Mouse (Mus musculus): ENCODE measurements at regions not wholly inside any gene's neighbourhood (a gene's known extent, or its start where the extent isn't known, plus 50 kb on each side); places are given as distances from the start of the nearest gene placed in this dataset.

- no peak for DNase-seq (ENCODE audit: low read depth, low spot score)
These were observed 92.0 kb downstream of the Cdc5l start for GRCm38 (mm10) chr17:45341573-45341972.

GRCm38 (mm10) chr17:45340851-45341250, 92.7 kb downstream of the Cdc5l start:
- no peak for DNase-seq (ENCODE audit: low read depth, low spot score)

- DNase-seq (ENCODE audit: low read depth, low spot score), result no peak
These were observed 94.3 kb downstream of the Cdc5l start for GRCm38 (mm10) chr17:45339226-45339625.

GRCm38 (mm10) chr17:45338086-45338485, 95.5 kb downstream of the Cdc5l start:
- DNase-seq (ENCODE audit: low read depth, low spot score), result no peak

GRCm38 (mm10) chr17:45335586-45336151, 97.9 kb downstream of the Cdc5l start:
- no peak for DNase-seq (ENCODE audit: low read depth, low spot score)

GRCm38 (mm10) chr17:45334732-45335381, 98.7 kb downstream of the Cdc5l start:
- DNase-seq (ENCODE audit: low read depth, low spot score), result no peak

- DNase-seq (ENCODE audit: low read depth, low spot score), result no peak
These were observed 101.2 kb downstream of the Cdc5l start for GRCm38 (mm10) chr17:45332321-45332720.

GRCm38 (mm10) chr17:45329241-45329640, 104.3 kb downstream of the Cdc5l start:
- DNase-seq (ENCODE audit: low read depth, low spot score), result no peak

- DNase-seq (ENCODE audit: low read depth, low spot score), result no peak
These were observed 106.8 kb downstream of the Cdc5l start for GRCm38 (mm10) chr17:45326726-45327125.

- no peak for DNase-seq (ENCODE audit: low read depth, low spot score)
These were observed 107.4 kb downstream of the Cdc5l start for GRCm38 (mm10) chr17:45326173-45326572.

- no peak for DNase-seq (ENCODE audit: low read depth, low spot score)
These were observed 110.7 kb downstream of the Cdc5l start for GRCm38 (mm10) chr17:45322842-45323241.

GRCm38 (mm10) chr17:45320074-45320473, 113.5 kb downstream of the Cdc5l start:
- peak; percentile 59 for DNase-seq (ENCODE audit: low read depth, low spot score)

GRCm38 (mm10) chr17:45318211-45319076, 115.1 kb downstream of the Cdc5l start:
- no peak for DNase-seq (ENCODE audit: low read depth, low spot score)

GRCm38 (mm10) chr17:45312510-45313266, 120.8 kb downstream of the Cdc5l start:
- no peak for DNase-seq (ENCODE audit: low read depth, low spot score)

GRCm38 (mm10) chr17:45306506-45306905, 127.0 kb downstream of the Cdc5l start:
- no peak for DNase-seq (ENCODE audit: low read depth, low spot score)

GRCm38 (mm10) chr17:45303183-45303582, 130.4 kb downstream of the Cdc5l start:
- DNase-seq (ENCODE audit: low read depth, low spot score), result no peak

- peak; percentile 22 for DNase-seq (ENCODE audit: low read depth, low spot score)
These were observed 135.2 kb downstream of the Cdc5l start for GRCm38 (mm10) chr17:45298355-45298754.

GRCm38 (mm10) chr17:45297860-45298259, 135.7 kb downstream of the Cdc5l start:
- DNase-seq (ENCODE audit: low read depth, low spot score), result no peak

- DNase-seq (ENCODE audit: low read depth, low spot score), result peak; percentile 12
These were observed 137.2 kb downstream of the Cdc5l start for GRCm38 (mm10) chr17:45296363-45296762.

- DNase-seq (ENCODE audit: low read depth, low spot score), result no peak
These were observed 138.7 kb downstream of the Cdc5l start for GRCm38 (mm10) chr17:45294886-45295285.

GRCm38 (mm10) chr17:45294256-45294865, 139.2 kb downstream of the Cdc5l start:
- DNase-seq (ENCODE audit: low read depth, low spot score), result no peak

Measured in CD4-positive helper T cell, adult 2 months (primary cell).